Mouse (Mus musculus): ENCODE measurements around the gene Unc13a. TPM values are rescaled to one million over a fixed set of nuclear protein-coding genes. Genes with fewer than 3 reads are reported as not detected.

Unc13a gene
- polyA plus RNA-seq, 1 experiment from 2014 or later = 18.9 TPM

DNA sequence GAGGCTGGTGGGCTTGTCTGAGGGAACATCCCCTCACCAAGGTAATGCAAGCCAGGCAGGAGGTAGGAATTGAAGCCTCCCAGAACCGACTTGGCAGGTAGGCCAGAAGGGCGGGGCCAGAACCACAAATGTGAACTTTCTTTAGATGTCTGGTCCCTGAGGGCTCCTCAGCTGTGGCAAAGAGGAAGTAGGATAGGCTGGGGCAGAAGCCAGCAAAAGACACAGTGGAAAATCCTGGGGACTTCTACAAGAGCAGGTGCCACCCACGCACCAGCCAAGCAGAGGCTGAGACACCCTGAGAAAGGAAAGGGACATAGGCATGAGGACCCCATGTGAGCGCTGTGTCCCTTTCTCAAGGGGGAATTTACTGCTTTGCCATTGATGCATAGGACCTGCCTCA, 74.8 kb downstream of the Unc13a start:
- Histone ChIP-seq H3K27ac (replicated peaks; ENCODE audit: low read depth, low read length) (no peak overlapping the region), H3K9me3 (ENCODE audit: control insufficient read depth, low read length) (no peaks in the 10 kb centered on the region), H3K9ac (replicated peaks; ENCODE audit: low read length) (0 out of 2 replicates have a peak overlapping the region, but pooled peaks have one; percentile 16), H3K4me2 (ENCODE audit: low read length) (no peak overlapping the region), H3K36me3 (ENCODE audit: control insufficient read depth, insufficient read depth, low read length) (peaks cover 11% of the 10 kb centered on the region; the same call in 1 of the 2 replicates), H3K4me3 (replicated peaks; ENCODE audit: low read depth, low read length) (no peak overlapping the region), H3K4me1 (ENCODE audit: control insufficient read depth, insufficient read depth, low read length) (peaks cover 17% of the 10 kb centered on the region), H3K27me3 (ENCODE audit: control insufficient read depth, insufficient read depth, low read length) (peaks cover 12% of the 10 kb centered on the region)
- no peak for DNase-seq
- ATAC-seq (ENCODE audit: low FRiP score, low TSS enrichment) = no peak
- WGBS = 81% methylated on average over 4 of the region's 4 CpGs

DNA sequence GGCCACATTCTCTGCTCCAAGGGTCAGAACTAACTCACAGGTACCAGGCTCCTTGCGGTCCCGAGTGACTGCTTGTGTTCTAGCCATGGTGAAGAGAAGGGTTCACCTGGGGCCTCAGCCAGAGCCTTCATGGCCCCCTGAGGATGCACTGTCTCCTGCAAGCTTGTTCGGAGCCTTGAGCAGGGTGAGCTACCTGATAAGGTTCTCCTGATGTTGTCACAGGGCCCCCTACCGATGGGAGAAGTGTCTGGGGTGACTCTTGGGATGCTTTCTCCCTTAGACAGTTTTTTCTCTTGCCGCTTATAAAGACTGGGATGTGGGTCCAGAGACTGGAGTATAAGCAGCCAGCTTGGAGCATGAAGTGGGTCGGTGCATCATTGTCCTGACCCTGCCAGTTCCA, 75.2 kb downstream of the Unc13a start:
- Histone ChIP-seq H3K9ac (replicated peaks; ENCODE audit: low read length) (peak overlapping the region; percentile 12; the same call in 1 of the 2 replicates), H3K27me3 (ENCODE audit: control insufficient read depth, insufficient read depth, low read length) (peaks cover 8% of the 10 kb centered on the region), H3K36me3 (ENCODE audit: control insufficient read depth, insufficient read depth, low read length) (peaks cover 11% of the 10 kb centered on the region; the same call in 1 of the 2 replicates), H3K4me3 (replicated peaks; ENCODE audit: low read depth, low read length) (no peak overlapping the region), H3K4me1 (ENCODE audit: control insufficient read depth, insufficient read depth, low read length) (peaks cover 17% of the 10 kb centered on the region), H3K27ac (replicated peaks; ENCODE audit: low read depth, low read length) (no peak overlapping the region), H3K4me2 (ENCODE audit: low read length) (peak overlapping the region; percentile 19; the same call in 1 of the 2 replicates), H3K9me3 (ENCODE audit: control insufficient read depth, low read length) (no peaks in the 10 kb centered on the region)
- ATAC-seq (ENCODE audit: low FRiP score, low TSS enrichment) (no peak), DNase-seq (no peak)
- 58% methylated on average over 6 of the region's 6 CpGs for WGBS

DNA sequence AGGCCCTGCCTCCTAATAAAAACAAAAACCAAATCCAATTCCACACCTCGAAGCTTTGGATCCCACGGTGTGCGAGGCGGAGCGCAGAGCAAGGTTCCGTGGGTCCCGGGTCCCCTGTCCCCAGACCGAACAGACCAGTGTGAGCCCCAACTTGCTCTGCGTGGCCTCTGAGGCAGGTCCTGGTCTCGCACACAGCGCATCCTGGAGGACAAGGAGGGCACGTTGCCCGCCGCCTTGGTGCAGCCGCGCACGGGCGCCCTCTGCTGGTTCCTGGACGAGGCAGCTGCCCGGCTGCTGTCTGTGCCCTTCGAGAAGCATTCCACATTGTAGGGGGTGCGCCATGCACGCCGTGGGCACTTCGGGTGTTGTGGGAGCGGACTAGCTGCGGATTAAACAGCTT, 75.7 kb downstream of the Unc13a start:
- H3K36me3 ChIP-seq (ENCODE audit: control insufficient read depth, insufficient read depth, low read length) = peaks cover 11% of the 10 kb centered on the region; the same call in 1 of the 2 replicates
- peak overlapping the region; percentile 19; the same call in 1 of the 2 replicates for H3K4me2 ChIP-seq (ENCODE audit: low read length)
- H3K27me3 ChIP-seq (ENCODE audit: control insufficient read depth, insufficient read depth, low read length) = peaks cover 5% of the 10 kb centered on the region; the same call in 1 of the 2 replicates
- no peaks in the 10 kb centered on the region for H3K9me3 ChIP-seq (ENCODE audit: control insufficient read depth, low read length)
- H3K9ac ChIP-seq (replicated peaks; ENCODE audit: low read length) = peak overlapping the region; percentile 12; the same call in 1 of the 2 replicates
- no peak overlapping the region for H3K4me3 ChIP-seq (replicated peaks; ENCODE audit: low read depth, low read length)
- ATAC-seq (ENCODE audit: low FRiP score, low TSS enrichment) = no peak; the same call in 1 of the 2 replicates
- peaks cover 20% of the 10 kb centered on the region for H3K4me1 ChIP-seq (ENCODE audit: control insufficient read depth, insufficient read depth, low read length)
- H3K27ac ChIP-seq (replicated peaks; ENCODE audit: low read depth, low read length) = no peak overlapping the region
- WGBS = 6% methylated on average over 27 of the region's 27 CpGs
- peak; percentile 92 for DNase-seq

DNA sequence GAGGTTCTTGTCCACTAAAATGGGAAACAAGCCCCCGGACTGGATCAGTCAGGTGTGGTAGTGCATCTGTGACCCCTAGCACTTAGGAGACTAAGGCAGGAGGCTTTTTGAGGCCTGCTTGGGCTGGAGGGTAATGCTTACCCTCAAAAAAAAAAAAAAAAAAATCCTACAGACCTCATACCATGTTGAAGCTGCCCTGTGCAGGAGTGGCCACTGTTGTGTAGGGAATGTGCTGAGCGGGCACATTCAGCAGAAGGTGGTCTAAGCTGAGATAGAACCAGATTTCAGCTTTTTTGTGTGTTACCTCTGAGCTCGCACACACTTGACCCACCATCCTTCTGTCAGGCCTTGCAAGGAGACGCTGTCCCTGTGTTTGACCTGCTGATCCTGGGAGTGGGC, 77.2 kb downstream of the Unc13a start:
- no peak for DNase-seq
- WGBS = 96% methylated on average over 4 of the region's 4 CpGs
- no peaks in the 10 kb centered on the region for H3K9me3 ChIP-seq (ENCODE audit: control insufficient read depth, low read length)
- H3K9ac ChIP-seq (replicated peaks; ENCODE audit: low read length) = no peak overlapping the region
- no peak for ATAC-seq (ENCODE audit: low FRiP score, low TSS enrichment)
- peaks cover 24% of the 10 kb centered on the region for H3K4me1 ChIP-seq (ENCODE audit: control insufficient read depth, insufficient read depth, low read length)
- no peak overlapping the region for H3K27ac ChIP-seq (replicated peaks; ENCODE audit: low read depth, low read length)
- no peaks in the 10 kb centered on the region for H3K27me3 ChIP-seq (ENCODE audit: control insufficient read depth, insufficient read depth, low read length)
- H3K4me2 ChIP-seq (ENCODE audit: low read length) = no peak overlapping the region
- H3K36me3 ChIP-seq (ENCODE audit: control insufficient read depth, insufficient read depth, low read length) = 0 out of 2 replicates have a peak, but pooled peaks cover 6% of the 10 kb centered on the region
- no peak overlapping the region for H3K4me3 ChIP-seq (replicated peaks; ENCODE audit: low read depth, low read length)

DNA sequence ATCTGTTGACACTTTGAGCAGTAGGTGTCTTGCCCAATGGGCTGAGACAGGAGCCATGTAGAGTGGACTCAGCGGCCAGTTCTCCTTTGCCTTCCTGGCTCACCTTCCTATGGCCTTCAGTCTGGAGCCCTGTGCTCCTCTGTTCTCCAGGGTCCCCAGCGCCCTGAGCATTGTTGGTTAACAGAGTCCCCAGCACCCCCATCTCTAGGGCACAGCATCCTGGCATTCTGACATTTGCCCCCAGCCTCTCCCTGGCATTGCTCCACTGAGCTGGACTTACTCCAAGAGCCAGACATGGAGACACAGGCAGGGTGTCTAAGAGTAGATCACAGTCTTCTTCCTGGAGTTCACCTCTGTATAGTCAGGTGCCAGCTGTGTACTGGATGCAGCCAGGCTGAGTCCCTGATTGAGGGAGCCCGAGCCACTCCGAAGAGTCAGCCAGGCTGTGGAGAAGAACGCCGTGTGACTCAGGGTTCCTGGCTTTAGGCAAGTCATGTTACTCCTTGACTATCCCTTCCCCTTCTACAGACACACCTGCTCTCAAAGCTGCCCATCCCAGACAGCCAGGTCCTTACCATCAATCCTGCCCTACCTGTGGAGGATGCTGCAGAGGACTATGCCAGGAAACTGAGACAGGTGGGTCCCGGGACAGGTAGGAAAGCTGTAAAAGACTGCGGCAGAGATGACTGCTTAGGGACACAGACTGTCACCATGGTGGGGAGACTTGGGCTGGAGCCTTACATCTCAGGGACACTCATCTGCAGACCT, 77.8 kb downstream of the Unc13a start:
- no peaks in the 10 kb centered on the region for H3K27me3 ChIP-seq (ENCODE audit: control insufficient read depth, insufficient read depth, low read length)
- DNase-seq = no peak
- H3K9me3 ChIP-seq (ENCODE audit: control insufficient read depth, low read length) = no peaks in the 10 kb centered on the region
- no peak overlapping the region for H3K27ac ChIP-seq (replicated peaks; ENCODE audit: low read depth, low read length)
- H3K9ac ChIP-seq (replicated peaks; ENCODE audit: low read length) = no peak overlapping the region; the same call in 1 of the 2 replicates
- H3K4me1 ChIP-seq (ENCODE audit: control insufficient read depth, insufficient read depth, low read length) = peaks cover 24% of the 10 kb centered on the region
- ATAC-seq (ENCODE audit: low FRiP score, low TSS enrichment) = no peak
- 94% methylated on average over 8 of the region's 8 CpGs for WGBS
- no peak overlapping the region for H3K4me3 ChIP-seq (replicated peaks; ENCODE audit: low read depth, low read length)
- H3K36me3 ChIP-seq (ENCODE audit: control insufficient read depth, insufficient read depth, low read length) = 0 out of 2 replicates have a peak, but pooled peaks cover 3% of the 10 kb centered on the region
- H3K4me2 ChIP-seq (ENCODE audit: low read length) = peak overlapping the region; percentile 97

DNA sequence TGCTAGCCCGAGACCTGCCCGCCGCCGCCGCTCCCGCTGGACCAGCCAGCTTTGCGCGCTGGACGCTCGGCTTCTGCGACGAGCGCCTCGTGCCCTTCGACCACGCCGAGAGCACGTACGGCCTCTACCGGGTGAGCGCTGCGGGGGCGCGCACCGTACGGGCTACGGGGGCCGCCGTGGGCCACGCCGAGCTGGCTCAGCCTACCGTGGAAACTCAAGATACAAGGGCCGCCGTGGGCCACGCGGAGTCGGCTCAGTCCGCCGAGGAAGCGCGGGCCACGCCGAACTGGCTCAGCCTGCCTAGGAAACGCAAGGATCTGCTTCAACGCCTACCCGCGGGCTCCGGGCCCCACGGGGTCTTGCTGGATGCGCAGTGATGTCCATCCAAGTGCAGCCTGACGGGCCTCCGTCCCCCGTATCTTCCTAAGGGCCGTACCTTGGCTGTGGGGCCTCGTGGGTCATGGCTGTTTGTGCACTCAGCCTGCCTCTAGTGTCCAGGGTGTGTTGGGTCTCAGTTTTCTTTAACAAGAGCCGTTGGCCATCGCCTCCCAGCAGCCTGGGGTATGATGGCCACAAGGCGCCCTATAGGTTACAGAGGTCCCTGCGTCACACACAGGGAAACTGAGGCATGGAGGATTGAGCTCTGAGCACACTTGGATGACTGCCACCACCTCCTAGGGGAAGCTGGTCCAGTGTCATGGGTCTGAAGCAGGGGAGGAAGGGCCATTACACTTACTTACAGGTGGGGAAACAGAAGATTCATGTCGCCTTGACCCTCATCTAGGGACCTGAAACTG, 79.0 kb downstream of the Unc13a start:
- Histone ChIP-seq H3K4me3 (replicated peaks; ENCODE audit: low read depth, low read length) (peak overlapping the region; percentile 74), H3K9me3 (ENCODE audit: control insufficient read depth, low read length) (no peaks in the 10 kb centered on the region), H3K27me3 (ENCODE audit: control insufficient read depth, insufficient read depth, low read length) (no peaks in the 10 kb centered on the region), H3K4me2 (ENCODE audit: low read length) (peak overlapping the region; percentile 97), H3K4me1 (ENCODE audit: control insufficient read depth, insufficient read depth, low read length) (peaks cover 24% of the 10 kb centered on the region), H3K9ac (replicated peaks; ENCODE audit: low read length) (peak overlapping the region; percentile 97), H3K27ac (replicated peaks; ENCODE audit: low read depth, low read length) (peak overlapping the region; percentile 99), H3K36me3 (ENCODE audit: control insufficient read depth, insufficient read depth, low read length) (0 out of 2 replicates have a peak, but pooled peaks cover 3% of the 10 kb centered on the region)
- peak; percentile 83 for DNase-seq
- ATAC-seq (ENCODE audit: low FRiP score, low TSS enrichment) = peak; percentile 73
- WGBS = 5% methylated on average over 60 of the region's 60 CpGs

DNA sequence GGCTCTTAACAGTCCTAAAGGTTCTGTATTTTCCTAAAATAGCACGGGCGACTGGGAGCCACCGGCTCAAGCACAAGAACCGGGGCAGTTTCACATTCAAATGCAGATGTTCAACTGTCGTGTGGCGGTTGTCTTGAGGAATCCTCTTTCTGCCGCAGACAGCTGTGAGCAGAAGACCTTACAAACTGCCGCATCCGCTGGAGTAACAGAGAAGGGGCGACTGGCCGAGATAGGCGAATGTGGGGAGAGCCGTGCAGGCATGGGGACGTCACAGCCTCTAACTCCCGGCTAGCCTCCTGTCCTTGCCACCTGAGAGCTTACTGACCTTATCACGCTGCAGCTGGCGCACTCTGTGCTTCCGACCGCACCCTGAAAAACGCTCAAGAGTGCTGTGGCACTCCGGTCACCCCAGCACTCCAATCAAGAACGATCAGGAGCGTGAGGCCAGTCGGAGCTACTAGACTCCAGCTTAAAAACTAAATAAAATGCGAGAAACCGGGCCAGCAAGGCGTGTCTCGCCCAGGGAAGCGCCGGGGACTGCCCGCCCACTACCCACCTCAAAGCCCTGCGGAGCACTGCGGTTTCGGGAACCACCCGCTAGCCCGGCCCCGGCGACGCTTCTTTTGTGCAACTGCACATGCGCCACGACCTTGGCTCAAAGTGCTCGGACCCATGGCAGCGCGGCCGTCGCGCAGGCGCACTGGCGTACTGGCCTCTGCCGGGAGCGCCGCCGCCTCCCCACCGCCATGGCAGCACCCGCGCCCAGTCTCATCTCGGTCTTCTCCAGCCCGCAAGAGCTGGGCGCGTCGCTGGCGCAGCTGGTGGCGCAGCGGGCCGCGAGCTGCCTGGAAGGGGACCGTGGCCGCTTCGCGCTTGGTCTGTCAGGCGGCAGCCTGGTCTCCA, 79.8 kb downstream of the Unc13a start, which contains the start of gene Pgls:
TSS of gene Pgls (plus strand) at position 706 of the 903 bp plus-strand sequence.
- Histone ChIP-seq H3K36me3 (ENCODE audit: control insufficient read depth, insufficient read depth, low read length) (peaks cover 3% of the 10 kb centered on the region; the same call in 1 of the 2 replicates), H3K27ac (replicated peaks; ENCODE audit: low read depth, low read length) (peak within 1 kb of the TSS; percentile 99), H3K27me3 (ENCODE audit: control insufficient read depth, insufficient read depth, low read length) (no peaks in the 10 kb centered on the region), H3K4me3 (replicated peaks; ENCODE audit: low read depth, low read length) (peak within 1 kb of the TSS; percentile 74), H3K9ac (replicated peaks; ENCODE audit: low read length) (peak within 1 kb of the TSS; percentile 97), H3K4me2 (ENCODE audit: low read length) (peak within 1 kb of the TSS; percentile 97), H3K9me3 (ENCODE audit: control insufficient read depth, low read length) (no peaks in the 10 kb centered on the region), H3K4me1 (ENCODE audit: control insufficient read depth, insufficient read depth, low read length) (peaks cover 24% of the 10 kb centered on the region)
- peak; percentile 90 for ATAC-seq (ENCODE audit: low FRiP score, low TSS enrichment)
- peak; percentile 98 for DNase-seq
- WGBS = under 1% methylated on average over 71 of the region's 71 CpGs

DNA sequence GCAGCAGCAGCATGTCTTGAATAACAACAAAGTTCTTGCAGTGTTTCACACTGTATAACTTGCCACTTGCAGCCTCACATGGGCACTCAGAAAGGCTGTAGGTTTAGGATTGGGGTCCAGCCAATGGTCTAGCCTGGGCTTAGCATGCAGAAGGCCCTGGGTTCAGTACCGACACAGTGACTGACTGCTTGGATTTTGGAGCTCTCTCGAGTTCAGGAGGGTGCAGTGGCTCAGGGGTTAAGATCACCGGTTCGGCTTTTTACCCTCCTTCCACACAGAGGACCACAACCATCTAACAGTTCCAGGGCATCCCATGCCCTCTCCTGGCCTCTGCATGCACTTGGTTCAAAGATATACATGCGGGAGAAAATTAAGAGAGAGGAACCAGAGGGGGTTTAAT, 80.5 kb downstream of the Unc13a start:
- peaks cover 6% of the 10 kb centered on the region; the same call in 1 of the 2 replicates for H3K36me3 ChIP-seq (ENCODE audit: control insufficient read depth, insufficient read depth, low read length)
- peak overlapping the region; percentile 97 for H3K4me2 ChIP-seq (ENCODE audit: low read length)
- peak overlapping the region; percentile 74 for H3K4me3 ChIP-seq (replicated peaks; ENCODE audit: low read depth, low read length)
- no peak for ATAC-seq (ENCODE audit: low FRiP score, low TSS enrichment)
- no peak for DNase-seq
- H3K9ac ChIP-seq (replicated peaks; ENCODE audit: low read length) = peak overlapping the region; percentile 97
- no peaks in the 10 kb centered on the region for H3K9me3 ChIP-seq (ENCODE audit: control insufficient read depth, low read length)
- 33% methylated on average over 5 of the region's 5 CpGs for WGBS
- no peaks in the 10 kb centered on the region for H3K27me3 ChIP-seq (ENCODE audit: control insufficient read depth, insufficient read depth, low read length)
- peaks cover 21% of the 10 kb centered on the region for H3K4me1 ChIP-seq (ENCODE audit: control insufficient read depth, insufficient read depth, low read length)
- H3K27ac ChIP-seq (replicated peaks; ENCODE audit: low read depth, low read length) = peak overlapping the region; percentile 99

Data from midbrain, embryonic 14.5 days (tissue).